Mouse (Mus musculus): ENCODE data around the gene Serpinb3c. TPM values are rescaled to one million over a fixed set of nuclear protein-coding genes. Genes with fewer than 3 reads are reported as not detected.

The Serpinb3c gene
- not detected in 2 replicates for polyA plus RNA-seq (2012; rRNA removed)

DNA sequence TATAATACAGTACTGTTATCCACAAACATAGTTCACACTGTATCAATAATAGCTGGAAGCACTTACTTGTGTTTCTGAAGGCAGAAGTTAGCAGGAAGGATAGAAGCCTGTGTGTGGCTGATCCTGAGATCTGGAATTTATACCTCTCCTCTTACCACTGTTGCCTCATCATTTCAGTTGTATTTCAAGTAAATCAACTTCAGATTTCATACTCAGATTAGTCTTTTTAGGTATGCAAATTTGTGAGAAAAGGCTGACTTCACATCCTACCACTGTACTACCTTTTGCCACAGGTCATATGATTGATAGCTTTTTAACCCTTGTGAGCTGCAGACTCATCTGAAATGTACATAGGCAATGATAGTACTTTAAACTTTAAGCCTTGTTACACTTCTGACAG, at the start of gene Serpinb3c, which contains the start of gene Serpinb3b:
Gene Serpinb3c (minus strand): TSS at position 111 of the 400 bp plus-strand sequence.
Gene Serpinb3b (minus strand): TSS at position 101 of the 400 bp plus-strand sequence.

Other genes with a start within 250 kb of the Serpinb3c start
- gene Serpinb3a, start 226.1 kb downstream of the Serpinb3c start, polyA plus RNA-seq (2012; rRNA removed), result not detected in 2 replicates
- not detected in 2 replicates for gene Serpinb3d, start 194.9 kb downstream of the Serpinb3c start, polyA plus RNA-seq (2012; rRNA removed)
- gene Serpinb3b, start within 50 bp of the Serpinb3c start, polyA plus RNA-seq (2012; rRNA removed), result not detected in 2 replicates
- gene Serpinb11, start 82.8 kb upstream of the Serpinb3c start, polyA plus RNA-seq (2012; rRNA removed), result not detected in 2 replicates
- 0.02 TPM in 1 of 2 replicates, not detected in the other for gene Serpinb7, start 121.3 kb upstream of the Serpinb3c start, polyA plus RNA-seq (2012; rRNA removed)
- 0.44 and 0.45 TPM in 2 replicates for gene Serpinb2, start 233.1 kb upstream of the Serpinb3c start, polyA plus RNA-seq (2012; rRNA removed)

Data from central nervous system, embryonic 11.5 days (tissue).